Mouse (Mus musculus): ENCODE results near the gene Utrn. TPM values are rescaled to one million over a fixed set of nuclear protein-coding genes. Genes with fewer than 3 reads are reported as not detected.

Utrn gene
- polyA plus RNA-seq, 1 experiment from 2014 or later: 88.4 TPM

- H3K4me1 ChIP-seq (ENCODE audit: insufficient read depth, low read depth, low read length): no peaks in the 10 kb centered on the region
- no peak overlapping the region for H3K9ac ChIP-seq (replicated peaks; ENCODE audit: low read depth)
- H3K27me3 ChIP-seq (replicated peaks; ENCODE audit: insufficient read depth, low read length): no peaks in the 10 kb centered on the region
- H3K4me2 ChIP-seq (replicated peaks; ENCODE audit: low read depth, low read length): no peak overlapping the region
- no peaks in the 10 kb centered on the region for H3K9me3 ChIP-seq (ENCODE audit: low read length)
- ATAC-seq: no peak
- WGBS: 90% methylated on average over 3 of the region's 3 CpGs
- H3K36me3 ChIP-seq (ENCODE audit: insufficient read depth, low read length): no peaks in the 10 kb centered on the region; the same call in 1 of the 2 replicates
- DNase-seq (ENCODE audit: low spot score): no peak
- TF ChIP-seq CTCF (IDR thresholded peaks at IDR 0.05) (no peak), EP300 (IDR thresholded peaks at IDR 0.05) (no peak)
- no peak overlapping the region for H3K27ac ChIP-seq (ENCODE audit: low read length)
- H3K4me3 ChIP-seq (ENCODE audit: low read depth, low read length): no peak overlapping the region
Observed at GRCm38 (mm10) chr10:12482975-12483374, 386.2 kb downstream of the Utrn start.

GRCm38 (mm10) chr10:12474850-12475621 lies 394.1 kb downstream of the Utrn start:
- H3K4me2 ChIP-seq (replicated peaks; ENCODE audit: low read depth, low read length): no peak overlapping the region
- H3K9ac ChIP-seq (replicated peaks; ENCODE audit: low read depth): no peak overlapping the region
- ATAC-seq: no peak
- DNase-seq (ENCODE audit: low spot score): no peak
- no peak overlapping the region for H3K27ac ChIP-seq (ENCODE audit: low read length)
- H3K4me3 ChIP-seq (ENCODE audit: low read depth, low read length): no peak overlapping the region
- no peaks in the 10 kb centered on the region for H3K4me1 ChIP-seq (ENCODE audit: insufficient read depth, low read depth, low read length)
- TF ChIP-seq CTCF (IDR thresholded peaks at IDR 0.05): no peak
- no peak for TF ChIP-seq EP300 (IDR thresholded peaks at IDR 0.05)
- WGBS: 85% methylated on average over 14 of the region's 14 CpGs
- no peaks in the 10 kb centered on the region for H3K9me3 ChIP-seq (ENCODE audit: low read length)
- no peaks in the 10 kb centered on the region for H3K27me3 ChIP-seq (replicated peaks; ENCODE audit: insufficient read depth, low read length)
- no peaks in the 10 kb centered on the region; the same call in 1 of the 2 replicates for H3K36me3 ChIP-seq (ENCODE audit: insufficient read depth, low read length)

- TF ChIP-seq CTCF (IDR thresholded peaks at IDR 0.05) (no peak), EP300 (IDR thresholded peaks at IDR 0.05) (0 out of 2 replicates have a peak, but pooled peaks have one; percentile 28)
- H3K4me2 ChIP-seq (replicated peaks; ENCODE audit: low read depth, low read length): no peak overlapping the region
- DNase-seq (ENCODE audit: low spot score): peak; percentile 28
- H3K4me1 ChIP-seq (ENCODE audit: insufficient read depth, low read depth, low read length): no peaks in the 10 kb centered on the region
- WGBS: 29% methylated on average over 5 of the region's 5 CpGs
- ATAC-seq: peak; percentile 78
- no peaks in the 10 kb centered on the region for H3K36me3 ChIP-seq (ENCODE audit: insufficient read depth, low read length)
- H3K4me3 ChIP-seq (ENCODE audit: low read depth, low read length): no peak overlapping the region
- no peak overlapping the region for H3K27ac ChIP-seq (ENCODE audit: low read length)
- no peaks in the 10 kb centered on the region for H3K9me3 ChIP-seq (ENCODE audit: low read length)
- no peak overlapping the region for H3K9ac ChIP-seq (replicated peaks; ENCODE audit: low read depth)
- H3K27me3 ChIP-seq (replicated peaks; ENCODE audit: insufficient read depth, low read length): no peaks in the 10 kb centered on the region
Observed at GRCm38 (mm10) chr10:12469391-12470057, 399.6 kb downstream of the Utrn start.

GRCm38 (mm10) chr10:12467544-12467943 lies 401.6 kb downstream of the Utrn start:
- TF ChIP-seq CTCF (IDR thresholded peaks at IDR 0.05): no peak
- TF ChIP-seq EP300 (IDR thresholded peaks at IDR 0.05): no peak
- 39% methylated on average over 2 of the region's 2 CpGs for WGBS
- no peak overlapping the region for H3K4me2 ChIP-seq (replicated peaks; ENCODE audit: low read depth, low read length)
- H3K36me3 ChIP-seq (ENCODE audit: insufficient read depth, low read length): peaks cover 7% of the 10 kb centered on the region; the same call in 1 of the 2 replicates
- no peak for ATAC-seq
- no peaks in the 10 kb centered on the region for H3K27me3 ChIP-seq (replicated peaks; ENCODE audit: insufficient read depth, low read length)
- H3K9ac ChIP-seq (replicated peaks; ENCODE audit: low read depth): no peak overlapping the region
- no peaks in the 10 kb centered on the region for H3K9me3 ChIP-seq (ENCODE audit: low read length)
- H3K4me1 ChIP-seq (ENCODE audit: insufficient read depth, low read depth, low read length): no peaks in the 10 kb centered on the region
- peak; percentile 25 for DNase-seq (ENCODE audit: low spot score)
- no peak overlapping the region for H3K27ac ChIP-seq (ENCODE audit: low read length)
- no peak overlapping the region for H3K4me3 ChIP-seq (ENCODE audit: low read depth, low read length)

- H3K27ac ChIP-seq (ENCODE audit: low read length): no peak overlapping the region
- H3K4me2 ChIP-seq (replicated peaks; ENCODE audit: low read depth, low read length): no peak overlapping the region
- no peak overlapping the region for H3K4me3 ChIP-seq (ENCODE audit: low read depth, low read length)
- no peak for DNase-seq (ENCODE audit: low spot score)
- no peak for TF ChIP-seq EP300 (IDR thresholded peaks at IDR 0.05)
- no peak for TF ChIP-seq CTCF (IDR thresholded peaks at IDR 0.05)
- no peaks in the 10 kb centered on the region for H3K9me3 ChIP-seq (ENCODE audit: low read length)
- H3K9ac ChIP-seq (replicated peaks; ENCODE audit: low read depth): no peak overlapping the region
- no peak for ATAC-seq
- no peaks in the 10 kb centered on the region for H3K27me3 ChIP-seq (replicated peaks; ENCODE audit: insufficient read depth, low read length)
- H3K36me3 ChIP-seq (ENCODE audit: insufficient read depth, low read length): peaks cover 7% of the 10 kb centered on the region; the same call in 1 of the 2 replicates
- H3K4me1 ChIP-seq (ENCODE audit: insufficient read depth, low read depth, low read length): no peaks in the 10 kb centered on the region
Observed at GRCm38 (mm10) chr10:12460945-12461344, 408.2 kb downstream of the Utrn start.

- H3K27ac ChIP-seq (ENCODE audit: low read length): no peak overlapping the region
- WGBS: 91% methylated on average over 1 of the region's 1 CpGs
- H3K9ac ChIP-seq (replicated peaks; ENCODE audit: low read depth): no peak overlapping the region
- no peaks in the 10 kb centered on the region for H3K4me1 ChIP-seq (ENCODE audit: insufficient read depth, low read depth, low read length)
- no peak overlapping the region for H3K4me3 ChIP-seq (ENCODE audit: low read depth, low read length)
- H3K9me3 ChIP-seq (ENCODE audit: low read length): no peaks in the 10 kb centered on the region
- no peaks in the 10 kb centered on the region for H3K36me3 ChIP-seq (ENCODE audit: insufficient read depth, low read length)
- no peaks in the 10 kb centered on the region for H3K27me3 ChIP-seq (replicated peaks; ENCODE audit: insufficient read depth, low read length)
- H3K4me2 ChIP-seq (replicated peaks; ENCODE audit: low read depth, low read length): no peak overlapping the region
- DNase-seq (ENCODE audit: low spot score) (no peak), ATAC-seq (no peak)
- TF ChIP-seq EP300 (IDR thresholded peaks at IDR 0.05) (no peak), CTCF (IDR thresholded peaks at IDR 0.05) (no peak)
Observed at GRCm38 (mm10) chr10:12456867-12457266, 412.3 kb downstream of the Utrn start.

All from lung, postnatal 0 days (tissue).